Mouse (Mus musculus) myocyte (in vitro differentiated cells): ENCODE measurements at regions not wholly inside any gene's neighbourhood (a gene's known extent, or its start where the extent isn't known, plus 50 kb on each side); places are given as distances from the start of the nearest gene placed in this dataset.

Source experiments
- H3K27me3 ChIP-seq: one replicate; pipeline ENCODE4 v1.6.1; 2011; ENCODE audit not compliant: control insufficient read depth, insufficient read depth, insufficient read length
- H3K36me3 ChIP-seq: one replicate; pipeline ENCODE4 v1.6.1; 2011; ENCODE audit not compliant: control insufficient read depth, insufficient read depth
- H3K4me2 ChIP-seq: one replicate; pipeline ENCODE4 v1.6.1; 2011; ENCODE audit warnings: low read depth, control low read depth
- H3K4me3 ChIP-seq: one replicate; pipeline ENCODE4 v1.5.1; 2011; ENCODE audit warnings: mild to moderate bottlenecking, control low read depth, moderate library complexity
- H3K79me2 ChIP-seq: one replicate; pipeline ENCODE4 v1.6.1; 2011; ENCODE audit not compliant: control insufficient read depth, insufficient read depth
- H3ac ChIP-seq: one replicate; pipeline ENCODE4 v1.6.1; 2011; ENCODE audit not compliant: control insufficient read depth, insufficient read length
- CEBPB ChIP-seq: IDR thresholded peaks from 2 replicates; pipeline ENCODE4 v1.6.1; 2011; ENCODE audit warnings: mild to moderate bottlenecking, moderate library complexity; ENCODE audit not compliant: poor library complexity, insufficient read depth, severe bottlenecking
- E2F4 ChIP-seq: IDR thresholded peaks from one replicate; pipeline ENCODE4 v1.6.1; 2011; ENCODE audit warnings: mild to moderate bottlenecking, control low read depth, moderate library complexity; ENCODE audit not compliant: insufficient read depth
- MAX ChIP-seq: IDR thresholded peaks from one replicate; pipeline ENCODE4 v1.6.1; 2011; ENCODE audit warnings: low read depth, mild to moderate bottlenecking, control low read depth
- MYOD1 ChIP-seq, 3 experiments: IDR thresholded peaks; one replicate each; pipeline ENCODE4 v1.6.1; 2011; ENCODE audit warnings: control low read depth in 2 of 3, low read depth in 2 of 3, mild to moderate bottlenecking in 2 of 3, moderate library complexity in 1 of 3; ENCODE audit not compliant: insufficient read length in 2 of 3, control insufficient read depth in 1 of 3
- MYOG ChIP-seq, 3 experiments: IDR thresholded peaks; one replicate each; pipeline ENCODE4 v1.6.1; 2011; ENCODE audit warnings: control low read depth in 2 of 3, low read depth in 2 of 3, mild to moderate bottlenecking in 2 of 3; ENCODE audit not compliant: insufficient read length in 2 of 3, control insufficient read depth in 1 of 3, insufficient read depth in 1 of 3
- POLR2A ChIP-seq: IDR thresholded peaks from one replicate; pipeline ENCODE4 v1.6.1; 2011; ENCODE audit warnings: low read depth, mild to moderate bottlenecking, control low read depth, moderate library complexity; ENCODE audit not compliant: insufficient read length
- POLR2AphosphoS2 ChIP-seq: IDR thresholded peaks from one replicate; pipeline ENCODE4 v1.6.1; 2011; ENCODE audit warnings: low read depth, control low read depth; ENCODE audit not compliant: insufficient read length
- REST ChIP-seq: IDR thresholded peaks from one replicate; pipeline ENCODE4 v1.6.1; 2011; ENCODE audit warnings: mild to moderate bottlenecking, control low read depth, moderate library complexity; ENCODE audit not compliant: insufficient read depth, insufficient read length
- SRF ChIP-seq: IDR thresholded peaks from one replicate; pipeline ENCODE4 v1.6.1; 2011; ENCODE audit warnings: low read depth; ENCODE audit not compliant: control insufficient read depth, insufficient read length
- TCF12 ChIP-seq: IDR thresholded peaks from one replicate; pipeline ENCODE4 v1.6.1; 2011; ENCODE audit warnings: mild to moderate bottlenecking, control low read depth; ENCODE audit not compliant: poor library complexity, insufficient read depth, severe bottlenecking
- TCF3 ChIP-seq: IDR thresholded peaks from one replicate; pipeline ENCODE4 v1.6.1; 2011; ENCODE audit warnings: low read depth, control low read depth; ENCODE audit not compliant: insufficient read length
- USF1 ChIP-seq: IDR thresholded peaks from one replicate; pipeline ENCODE4 v1.6.1; 2011; ENCODE audit warnings: low read depth, mild to moderate bottlenecking, control low read depth, moderate library complexity

- Histone ChIP-seq H3K4me3 (no peak overlapping the region), H3ac (no peak overlapping the region), H3K79me2 (no peaks in the 10 kb centered on the region), H3K36me3 (no peaks in the 10 kb centered on the region), H3K4me2 (no peak overlapping the region), H3K27me3 (no peaks in the 10 kb centered on the region)
- TF ChIP-seq SRF (no peak), POLR2A (no peak)
These were observed 265.5 kb downstream of the Tox3 start for GRCm38 (mm10) chr8:90082630-90083029.

GRCm38 (mm10) chr8:90076381-90076780 lies 271.8 kb downstream of the Tox3 start:
- H3K27me3 ChIP-seq, result no peaks in the 10 kb centered on the region
- no peak overlapping the region for H3ac ChIP-seq
- H3K36me3 ChIP-seq, result no peaks in the 10 kb centered on the region
- H3K79me2 ChIP-seq, result no peaks in the 10 kb centered on the region
- no peak overlapping the region for H3K4me2 ChIP-seq
- H3K4me3 ChIP-seq, result no peak overlapping the region
- no peak for TF ChIP-seq E2F4
- no peak for TF ChIP-seq USF1
- no peak for TF ChIP-seq CEBPB
- no peak for TF ChIP-seq MYOG (IDR thresholded peaks at IDR 0.05; ENCODE audit: control insufficient read depth in 1 of 3, insufficient read depth in 1 of 3, insufficient read length in 2 of 3, low read depth in 2 of 3)
- no peak for TF ChIP-seq MAX
- TF ChIP-seq POLR2AphosphoS2, result no peak
- TF ChIP-seq REST, result no peak

- H3K27me3 ChIP-seq, result no peaks in the 10 kb centered on the region
These were observed 272.3 kb downstream of the Tox3 start for GRCm38 (mm10) chr8:90075796-90076195.

GRCm38 (mm10) chr8:90070006-90070405 lies 278.1 kb downstream of the Tox3 start:
- no peak overlapping the region for H3K4me3 ChIP-seq
- no peaks in the 10 kb centered on the region for H3K36me3 ChIP-seq
- H3K27me3 ChIP-seq, result no peaks in the 10 kb centered on the region
- H3ac ChIP-seq, result no peak overlapping the region
- H3K79me2 ChIP-seq, result no peaks in the 10 kb centered on the region
- no peak overlapping the region for H3K4me2 ChIP-seq
- no peak for TF ChIP-seq MYOD1 (IDR thresholded peaks at IDR 0.05; ENCODE audit: control insufficient read depth in 1 of 3, insufficient read length in 2 of 3, low read depth in 2 of 3)
- no peak for TF ChIP-seq E2F4
- no peak for TF ChIP-seq TCF3
- TF ChIP-seq TCF12, result no peak
- no peak for TF ChIP-seq MAX
- no peak for TF ChIP-seq REST
- TF ChIP-seq MYOG (IDR thresholded peaks at IDR 0.05; ENCODE audit: control insufficient read depth in 1 of 3, insufficient read depth in 1 of 3, insufficient read length in 2 of 3, low read depth in 2 of 3), result no peak
- TF ChIP-seq POLR2A, result no peak
- no peak for TF ChIP-seq SRF
- TF ChIP-seq USF1, result no peak
- no peak for TF ChIP-seq CEBPB
- TF ChIP-seq POLR2AphosphoS2, result no peak

More at GRCm38 (mm10) chr8:90075796-90076195, 272.3 kb downstream of the Tox3 start:
- no peaks in the 10 kb centered on the region for H3K79me2 ChIP-seq
- H3K4me3 ChIP-seq, result no peak overlapping the region
- H3ac ChIP-seq, result no peak overlapping the region
- no peak for TF ChIP-seq POLR2A
- TF ChIP-seq SRF, result no peak
- no peak for TF ChIP-seq TCF3
- TF ChIP-seq REST, result no peak
- no peak for TF ChIP-seq E2F4
- TF ChIP-seq MAX, result no peak
- TF ChIP-seq MYOG (IDR thresholded peaks at IDR 0.05; ENCODE audit: control insufficient read depth in 1 of 3, insufficient read depth in 1 of 3, insufficient read length in 2 of 3, low read depth in 2 of 3), result no peak
- TF ChIP-seq POLR2AphosphoS2, result no peak
- no peak for TF ChIP-seq CEBPB
- H3K4me2 ChIP-seq, result no peak overlapping the region
- no peaks in the 10 kb centered on the region for H3K36me3 ChIP-seq

GRCm38 (mm10) chr8:90069411-90069993 lies 278.6 kb downstream of the Tox3 start:
- Histone ChIP-seq H3K4me3 (no peak overlapping the region), H3K79me2 (no peaks in the 10 kb centered on the region), H3K36me3 (no peaks in the 10 kb centered on the region), H3K4me2 (no peak overlapping the region), H3K27me3 (no peaks in the 10 kb centered on the region), H3ac (no peak overlapping the region)
- no peak for TF ChIP-seq SRF
- no peak for TF ChIP-seq MAX
- TF ChIP-seq CEBPB, result no peak
- no peak for TF ChIP-seq E2F4
- no peak for TF ChIP-seq TCF3
- no peak for TF ChIP-seq MYOG (IDR thresholded peaks at IDR 0.05; ENCODE audit: control insufficient read depth in 1 of 3, insufficient read depth in 1 of 3, insufficient read length in 2 of 3, low read depth in 2 of 3)
- TF ChIP-seq TCF12, result no peak
- TF ChIP-seq POLR2AphosphoS2, result no peak
- no peak for TF ChIP-seq USF1
- no peak for TF ChIP-seq REST
- no peak for TF ChIP-seq MYOD1 (IDR thresholded peaks at IDR 0.05; ENCODE audit: control insufficient read depth in 1 of 3, insufficient read length in 2 of 3, low read depth in 2 of 3)
